Mouse (Mus musculus): ENCODE data around the gene Slc22a6.

The Slc22a6 gene

GRCm38 (mm10) chr19:8617904-8618303 is at the start of gene Slc22a6:
TSS of gene Slc22a6 (plus strand) at chr19:8618039.
- DNase-seq = peak; percentile 5

GRCm38 (mm10) chr19:8569453-8569863 is 48.4 kb upstream of the Slc22a6 start:
- peak; percentile 67 for DNase-seq

GRCm38 (mm10) chr19:8570341-8571040 is 47.3 kb upstream of the Slc22a6 start:
- no peak for DNase-seq

GRCm38 (mm10) chr19:8571746-8572145 is 46.1 kb upstream of the Slc22a6 start:
- no peak for DNase-seq

GRCm38 (mm10) chr19:8572485-8572884 is 45.4 kb upstream of the Slc22a6 start:
- DNase-seq = no peak

- no peak for DNase-seq
These were observed 40.4 kb upstream of the Slc22a6 start for GRCm38 (mm10) chr19:8577432-8577831.

GRCm38 (mm10) chr19:8578293-8578969 is 39.4 kb upstream of the Slc22a6 start:
- DNase-seq = peak; percentile 86

- DNase-seq = no peak
These were observed 38.9 kb upstream of the Slc22a6 start for GRCm38 (mm10) chr19:8578970-8579342.

- no peak for DNase-seq
These were observed 32.5 kb upstream of the Slc22a6 start for GRCm38 (mm10) chr19:8585298-8585697.

GRCm38 (mm10) chr19:8585899-8586298 is 31.9 kb upstream of the Slc22a6 start:
- DNase-seq = no peak

GRCm38 (mm10) chr19:8586350-8586749 is 31.5 kb upstream of the Slc22a6 start:
- DNase-seq = no peak

- DNase-seq = no peak
These were observed 30.5 kb upstream of the Slc22a6 start for GRCm38 (mm10) chr19:8587315-8587714.

GRCm38 (mm10) chr19:8590954-8591353 is 26.9 kb upstream of the Slc22a6 start, which contains the start of gene Slc22a8:
TSS of gene Slc22a8 (plus strand) at chr19:8591254.
- DNase-seq = no peak

- no peak for DNase-seq
These were observed 25.7 kb upstream of the Slc22a6 start for GRCm38 (mm10) chr19:8592155-8592554.

GRCm38 (mm10) chr19:8592873-8593408 is 24.9 kb upstream of the Slc22a6 start:
- no peak for DNase-seq

- no peak for DNase-seq
These were observed 24.0 kb upstream of the Slc22a6 start for GRCm38 (mm10) chr19:8593833-8594232.

- DNase-seq = peak; percentile 54
These were observed 23.3 kb upstream of the Slc22a6 start for GRCm38 (mm10) chr19:8594518-8594917.

GRCm38 (mm10) chr19:8597269-8597668 is 20.6 kb upstream of the Slc22a6 start:
- no peak for DNase-seq

- DNase-seq = no peak
These were observed 18.6 kb upstream of the Slc22a6 start for GRCm38 (mm10) chr19:8599229-8599628.

- DNase-seq = no peak
These were observed 15.9 kb upstream of the Slc22a6 start for GRCm38 (mm10) chr19:8601922-8602321.

GRCm38 (mm10) chr19:8602914-8603313 is 14.9 kb upstream of the Slc22a6 start:
- no peak for DNase-seq

- DNase-seq = no peak
These were observed 13.2 kb upstream of the Slc22a6 start for GRCm38 (mm10) chr19:8604536-8605240.

GRCm38 (mm10) chr19:8605241-8605558 is 12.6 kb upstream of the Slc22a6 start:
- DNase-seq = no peak
